Mouse (Mus musculus): ENCODE measurements at regions not wholly inside any gene's neighbourhood (a gene's known extent, or its start where the extent isn't known, plus 50 kb on each side); places are given as distances from the start of the nearest gene placed in this dataset.
A peak's percentile ranks its signal among the peaks of the same experiment; 100 is the strongest.
"Not testable (repeated sequence)": the region's sequence is repeated elsewhere in the genome, so short reads cannot be mapped to it uniquely, and the experiment has no call there.

DNA sequence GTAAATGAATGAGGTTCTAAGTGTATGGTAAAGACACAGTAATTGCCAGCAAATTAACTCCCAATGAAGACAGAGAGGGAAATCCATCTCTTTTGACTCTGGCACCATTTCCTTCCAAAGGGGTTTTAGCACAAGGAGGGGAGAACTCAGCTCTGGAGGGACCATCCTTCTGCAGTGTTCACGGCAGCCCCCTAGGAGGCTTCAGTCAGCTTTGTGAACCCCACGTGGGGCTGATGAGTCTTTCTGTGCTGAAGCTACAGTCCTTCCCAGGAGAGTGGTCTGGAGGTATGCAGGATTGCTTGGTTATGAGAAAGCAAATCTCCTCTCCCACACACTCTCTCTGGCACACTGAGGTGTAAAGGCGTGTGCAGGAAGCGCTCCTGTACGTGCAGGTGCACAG lies 280.7 kb downstream of the Setd4 start:
- H3K9me3 ChIP-seq: no peaks in the 10 kb centered on the region
- peaks cover 10% of the 10 kb centered on the region; the same call in 1 of the 2 replicates for H3K4me1 ChIP-seq (replicated peaks)
- WGBS: 59% methylated on average over 5 of the region's 5 CpGs
- H3K4me3 ChIP-seq: no peak overlapping the region
- ATAC-seq (ENCODE audit: low read depth): peak; percentile 59; the same call in 1 of the 2 replicates
- no peak overlapping the region for H3K27ac ChIP-seq (replicated peaks)
- H3K36me3 ChIP-seq: no peaks in the 10 kb centered on the region
- no peak overlapping the region for H3K9ac ChIP-seq
- no peak overlapping the region for H3K4me2 ChIP-seq
- H3K27me3 ChIP-seq: no peaks in the 10 kb centered on the region

DNA sequence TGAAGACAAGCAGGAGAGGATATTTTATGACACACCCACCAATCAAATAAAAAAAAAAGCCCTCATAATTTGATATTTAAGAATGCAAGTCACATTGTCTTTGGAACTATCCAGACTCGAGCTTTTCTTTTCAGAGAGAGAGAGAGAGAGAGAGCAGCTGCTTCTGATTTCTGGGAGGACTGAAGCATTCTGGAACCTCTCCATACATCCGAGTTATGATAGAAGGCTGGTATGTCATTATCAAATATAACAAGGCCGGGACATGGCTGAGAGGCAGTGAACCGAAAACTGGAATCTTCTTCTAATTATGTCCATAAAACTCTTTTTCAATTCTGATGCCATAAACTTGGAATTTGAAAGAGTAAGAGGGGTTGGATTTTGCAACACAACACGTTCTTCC lies 284.3 kb downstream of the Setd4 start:
- Histone ChIP-seq H3K27ac (replicated peaks) (no peak overlapping the region), H3K9me3 (no peaks in the 10 kb centered on the region), H3K4me2 (no peak overlapping the region), H3K4me3 (no peak overlapping the region), H3K27me3 (no peaks in the 10 kb centered on the region), H3K4me1 (replicated peaks) (peaks cover 10% of the 10 kb centered on the region; the same call in 1 of the 2 replicates), H3K36me3 (no peaks in the 10 kb centered on the region), H3K9ac (no peak overlapping the region)
- ATAC-seq (ENCODE audit: low read depth): no peak
- 82% methylated on average over 5 of the region's 5 CpGs for WGBS

DNA sequence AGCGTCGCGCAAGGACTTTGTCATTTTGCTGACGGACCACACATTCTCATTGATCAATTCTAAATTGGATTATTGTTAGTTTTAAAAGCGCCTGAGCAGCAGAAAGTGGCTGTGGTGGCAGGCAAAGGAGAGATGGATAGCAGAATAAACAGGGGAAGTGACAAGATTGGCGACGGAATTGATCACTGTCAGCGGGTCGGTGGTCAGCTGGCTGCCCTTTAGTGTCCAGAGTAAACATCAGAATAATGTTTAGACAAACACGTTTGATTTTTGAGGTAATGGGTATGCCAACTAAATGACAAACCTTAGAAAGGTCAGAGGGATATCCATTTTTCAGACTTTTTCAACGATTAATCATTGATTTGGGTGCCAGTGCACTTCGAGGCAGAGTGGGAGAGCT lies 292.2 kb downstream of the Setd4 start:
- ATAC-seq (ENCODE audit: low read depth): no peak
- H3K9ac ChIP-seq: no peak overlapping the region
- H3K9me3 ChIP-seq: no peaks in the 10 kb centered on the region
- no peaks in the 10 kb centered on the region for H3K4me1 ChIP-seq (replicated peaks)
- no peak overlapping the region for H3K4me2 ChIP-seq
- H3K4me3 ChIP-seq: no peak overlapping the region
- no peaks in the 10 kb centered on the region for H3K27me3 ChIP-seq
- no peaks in the 10 kb centered on the region for H3K36me3 ChIP-seq
- H3K27ac ChIP-seq (replicated peaks): no peak overlapping the region
- 84% methylated on average over 12 of the region's 12 CpGs for WGBS

DNA sequence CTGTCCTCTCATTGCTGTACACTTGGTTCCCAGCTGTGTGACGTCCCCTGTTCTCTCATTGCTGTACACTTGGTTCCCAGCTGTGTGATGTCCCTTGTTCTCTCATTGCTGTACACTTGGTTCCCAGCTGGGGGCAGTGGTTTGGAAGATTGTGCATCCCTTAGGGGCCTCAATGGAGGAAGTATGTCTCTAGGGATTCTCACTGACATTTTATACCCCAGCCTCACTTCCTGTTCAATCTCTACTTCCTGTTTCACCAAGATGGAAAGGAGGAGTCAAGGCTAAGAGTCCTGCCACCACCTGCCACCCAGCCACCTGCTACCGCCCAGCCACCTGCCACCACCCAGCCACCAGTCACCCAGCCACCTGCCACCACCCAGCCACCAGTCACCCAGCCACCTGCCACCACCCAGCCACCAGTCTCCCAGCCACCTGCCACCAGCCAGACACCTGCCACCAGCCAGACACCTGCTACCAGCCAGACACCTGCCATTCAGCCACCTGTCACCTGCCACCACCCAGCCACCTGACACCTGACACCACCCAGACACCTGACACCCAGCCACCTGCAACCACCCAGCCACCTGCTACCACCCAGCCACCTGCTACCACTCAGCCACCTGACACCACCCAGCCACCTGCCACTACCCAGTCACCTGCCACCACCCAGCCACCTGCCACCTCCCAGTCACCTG lies 295.1 kb downstream of the Setd4 start:
- Histone ChIP-seq H3K4me3 (no peak overlapping the region), H3K27me3 (no peaks in the 10 kb centered on the region), H3K9me3 (0 out of 2 replicates have a peak, but pooled peaks cover 4% of the 10 kb centered on the region), H3K9ac (no peak overlapping the region), H3K36me3 (no peaks in the 10 kb centered on the region), H3K4me1 (replicated peaks) (no peaks in the 10 kb centered on the region), H3K27ac (replicated peaks) (no peak overlapping the region), H3K4me2 (no peak overlapping the region)
- 92% methylated on average over 2 of the region's 2 CpGs for WGBS
- ATAC-seq (ENCODE audit: low read depth): no peak

DNA sequence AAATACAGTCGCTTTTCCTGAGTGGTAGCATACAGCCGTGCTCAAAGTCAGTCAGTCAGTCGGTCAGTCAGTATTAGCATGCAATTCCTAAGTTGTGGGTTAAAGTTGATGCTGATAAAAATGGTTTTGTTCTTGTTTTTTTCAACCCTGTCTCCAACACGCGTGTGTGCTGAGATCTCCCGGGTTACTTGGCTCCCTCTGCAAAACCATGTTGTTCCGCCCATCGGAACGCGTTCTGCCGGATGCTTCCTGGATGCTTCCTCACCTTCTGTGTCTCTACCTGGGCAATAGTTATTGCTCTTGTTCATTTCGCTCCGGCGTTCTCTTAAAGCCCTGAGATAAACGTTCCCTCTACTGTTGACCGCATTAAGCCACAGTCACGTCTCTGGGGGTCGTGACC lies 296.9 kb downstream of the Setd4 start:
- no peak overlapping the region for H3K4me2 ChIP-seq
- no peak overlapping the region for H3K27ac ChIP-seq (replicated peaks)
- WGBS: 96% methylated on average over 18 of the region's 18 CpGs
- no peaks in the 10 kb centered on the region for H3K36me3 ChIP-seq
- H3K4me1 ChIP-seq (replicated peaks): no peaks in the 10 kb centered on the region
- ATAC-seq (ENCODE audit: low read depth): no peak
- no peak overlapping the region for H3K9ac ChIP-seq
- no peak overlapping the region for H3K4me3 ChIP-seq
- no peaks in the 10 kb centered on the region for H3K27me3 ChIP-seq
- H3K9me3 ChIP-seq: 0 out of 2 replicates have a peak, but pooled peaks cover 4% of the 10 kb centered on the region

DNA sequence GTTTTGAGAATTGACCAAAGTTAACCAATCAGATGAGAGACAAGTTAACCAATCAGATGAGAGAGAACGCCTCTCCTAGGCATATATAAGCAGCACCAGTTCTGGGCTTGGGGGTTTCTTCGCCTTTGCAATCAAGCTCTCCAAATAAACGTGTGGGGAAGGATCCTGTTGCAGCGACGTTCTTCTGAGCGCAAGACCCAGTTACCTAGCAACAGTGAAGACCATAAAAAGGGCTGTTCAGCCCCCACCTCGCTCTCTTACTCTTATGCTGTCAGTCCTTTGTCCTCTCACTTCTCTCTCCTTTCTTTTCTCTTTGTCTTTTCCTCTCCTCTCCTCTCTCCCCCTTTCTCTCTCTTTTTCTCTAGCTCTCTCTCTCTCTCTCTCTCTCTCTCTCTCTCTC lies 297.7 kb downstream of the Setd4 start:
- ATAC-seq (ENCODE audit: low read depth); H3K4me2 ChIP-seq; H3K4me1 ChIP-seq (replicated peaks); H3K4me3 ChIP-seq; H3K36me3 ChIP-seq; H3K27me3 ChIP-seq; H3K9me3 ChIP-seq; H3K9ac ChIP-seq; H3K27ac ChIP-seq (replicated peaks): not testable (repeated sequence)
- WGBS: 30% methylated on average over 7 of the region's 7 CpGs

DNA sequence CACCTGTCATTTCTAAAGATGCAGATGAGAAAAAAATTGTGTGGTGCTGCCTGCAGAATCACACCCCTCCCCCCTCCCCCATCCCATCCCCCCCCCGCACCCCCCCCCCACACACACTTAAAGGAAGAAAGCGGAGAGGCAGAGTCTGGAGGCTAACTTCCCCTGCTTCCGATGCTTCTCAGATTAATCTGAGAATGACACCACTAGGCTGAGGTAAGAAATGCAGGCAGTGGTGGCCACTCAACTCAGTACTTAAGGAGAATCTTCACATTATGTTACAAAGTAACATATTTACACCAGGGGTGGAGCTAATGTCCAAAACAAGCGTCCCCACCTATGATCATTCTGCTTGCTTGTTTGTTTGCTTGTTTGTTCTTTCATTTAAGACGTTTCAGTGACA lies 309.4 kb downstream of the Setd4 start:
- H3K27ac ChIP-seq (replicated peaks): no peak overlapping the region
- peaks cover 73% of the 10 kb centered on the region for H3K27me3 ChIP-seq
- H3K4me3 ChIP-seq: no peak overlapping the region
- no peaks in the 10 kb centered on the region for H3K9me3 ChIP-seq
- 30% methylated on average over 5 of the region's 5 CpGs for WGBS
- H3K4me1 ChIP-seq (replicated peaks): peaks cover 13% of the 10 kb centered on the region
- H3K9ac ChIP-seq: no peak overlapping the region
- H3K36me3 ChIP-seq: no peaks in the 10 kb centered on the region
- no peak overlapping the region for H3K4me2 ChIP-seq
- no peak for ATAC-seq (ENCODE audit: low read depth)

DNA sequence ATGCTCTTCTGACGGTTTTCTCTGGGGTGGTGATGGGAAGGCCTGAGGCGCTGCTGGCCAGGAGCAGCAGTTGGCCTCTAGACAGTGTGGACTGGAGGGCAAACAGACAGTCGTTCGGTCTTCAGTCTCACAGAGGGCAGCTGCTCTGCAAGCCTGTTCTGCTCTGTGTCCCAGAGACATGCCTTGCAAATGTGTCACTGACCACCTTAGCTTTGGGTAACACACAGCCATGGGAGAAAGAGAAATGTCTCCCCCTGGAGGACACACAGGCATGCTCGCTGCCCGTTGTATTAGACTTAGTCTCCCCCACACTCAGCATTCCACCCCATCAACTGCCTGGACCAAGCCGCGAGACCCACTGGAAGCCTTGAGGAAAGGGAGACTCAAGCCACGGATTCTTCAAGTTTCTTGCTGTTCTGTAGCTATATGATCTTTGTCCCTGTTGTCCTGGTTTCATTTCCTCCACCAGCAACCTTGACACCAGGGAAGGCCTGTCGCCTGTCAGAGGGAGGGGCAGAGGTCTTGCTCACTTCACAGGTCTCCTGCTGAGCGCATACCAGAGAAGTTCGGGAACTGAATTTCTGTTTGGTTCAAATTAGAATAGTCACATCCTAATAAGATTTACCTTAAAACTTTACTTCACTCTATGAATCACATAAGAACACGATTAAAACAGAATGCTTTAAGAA lies 310.8 kb downstream of the Setd4 start:
- 17% methylated on average over 13 of the region's 13 CpGs for WGBS
- H3K4me1 ChIP-seq (replicated peaks): peaks cover 13% of the 10 kb centered on the region
- H3K4me3 ChIP-seq: no peak overlapping the region
- no peaks in the 10 kb centered on the region for H3K9me3 ChIP-seq
- no peaks in the 10 kb centered on the region for H3K36me3 ChIP-seq
- H3K4me2 ChIP-seq: 0 out of 2 replicates have a peak overlapping the region, but pooled peaks have one; percentile 31
- no peak overlapping the region for H3K9ac ChIP-seq
- peaks cover 78% of the 10 kb centered on the region for H3K27me3 ChIP-seq
- no peak overlapping the region for H3K27ac ChIP-seq (replicated peaks)
- ATAC-seq (ENCODE audit: low read depth): peak; percentile 80

DNA sequence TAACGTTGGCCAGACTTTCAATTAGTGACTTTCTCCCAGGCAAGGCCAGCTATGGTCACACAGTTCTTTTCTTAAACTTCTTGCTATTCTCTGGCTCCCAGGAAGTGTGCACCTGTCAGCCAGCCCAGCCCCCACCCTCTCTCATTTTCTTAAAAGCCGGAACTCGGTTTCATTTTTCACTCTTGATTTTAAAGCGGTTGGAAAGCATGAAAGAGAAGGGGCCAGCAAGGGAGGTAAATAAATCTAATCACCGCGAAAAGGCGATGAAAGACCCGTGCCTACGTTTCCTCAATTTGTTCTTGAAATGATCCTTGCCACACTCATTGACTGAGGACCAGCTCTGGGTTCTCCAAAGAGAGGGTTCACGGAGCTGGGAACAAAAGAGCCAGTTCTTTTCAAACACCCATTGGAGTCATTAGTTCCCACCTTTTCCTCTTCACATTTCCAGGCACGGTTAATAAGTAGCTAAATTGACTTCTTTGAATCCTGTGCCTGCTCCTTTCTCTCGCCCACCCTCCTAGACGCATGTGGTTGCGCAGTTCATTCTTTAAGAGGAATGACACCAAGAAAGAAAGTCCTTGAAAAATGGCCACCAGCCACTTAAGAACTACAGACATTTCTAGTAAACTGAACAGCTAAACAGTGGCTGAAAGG lies 311.6 kb downstream of the Setd4 start:
- no peak overlapping the region for H3K27ac ChIP-seq (replicated peaks)
- peaks cover 82% of the 10 kb centered on the region for H3K27me3 ChIP-seq
- no peaks in the 10 kb centered on the region for H3K9me3 ChIP-seq
- H3K4me1 ChIP-seq (replicated peaks): peaks cover 13% of the 10 kb centered on the region
- no peak for ATAC-seq (ENCODE audit: low read depth)
- H3K36me3 ChIP-seq: no peaks in the 10 kb centered on the region
- H3K4me2 ChIP-seq: peak overlapping the region; percentile 31
- WGBS: 9% methylated on average over 14 of the region's 14 CpGs
- H3K9ac ChIP-seq: no peak overlapping the region
- no peak overlapping the region for H3K4me3 ChIP-seq

DNA sequence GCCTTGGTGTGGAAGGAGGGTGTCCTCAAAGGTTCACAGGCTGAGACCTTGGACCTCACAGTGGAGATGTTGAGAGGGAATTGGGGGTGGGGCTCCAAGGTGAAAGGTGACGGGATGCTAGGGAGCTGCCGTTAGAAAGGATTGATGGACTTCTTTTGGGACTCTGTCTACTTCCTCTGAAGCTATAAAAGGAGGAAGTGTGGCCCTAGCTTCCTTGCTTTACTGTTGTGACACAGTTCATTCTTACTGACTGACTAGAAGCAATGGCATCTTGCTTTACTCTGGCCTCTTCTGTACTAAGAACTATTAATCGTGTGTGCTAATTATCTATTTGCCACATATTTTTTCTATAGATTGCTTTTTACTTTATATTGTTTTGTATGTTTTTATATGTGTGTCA lies 315.8 kb downstream of the Setd4 start:
- ATAC-seq (ENCODE audit: low read depth): no peak
- no peak overlapping the region for H3K4me2 ChIP-seq
- H3K4me1 ChIP-seq (replicated peaks): peaks cover 13% of the 10 kb centered on the region
- no peak overlapping the region for H3K9ac ChIP-seq
- H3K27me3 ChIP-seq: peaks cover 61% of the 10 kb centered on the region
- no peak overlapping the region for H3K27ac ChIP-seq (replicated peaks)
- whole genome bisulfite sequencing: 70% methylated on average over 3 of the region's 3 CpGs
- no peak overlapping the region for H3K4me3 ChIP-seq
- no peaks in the 10 kb centered on the region for H3K36me3 ChIP-seq
- H3K9me3 ChIP-seq: no peaks in the 10 kb centered on the region

DNA sequence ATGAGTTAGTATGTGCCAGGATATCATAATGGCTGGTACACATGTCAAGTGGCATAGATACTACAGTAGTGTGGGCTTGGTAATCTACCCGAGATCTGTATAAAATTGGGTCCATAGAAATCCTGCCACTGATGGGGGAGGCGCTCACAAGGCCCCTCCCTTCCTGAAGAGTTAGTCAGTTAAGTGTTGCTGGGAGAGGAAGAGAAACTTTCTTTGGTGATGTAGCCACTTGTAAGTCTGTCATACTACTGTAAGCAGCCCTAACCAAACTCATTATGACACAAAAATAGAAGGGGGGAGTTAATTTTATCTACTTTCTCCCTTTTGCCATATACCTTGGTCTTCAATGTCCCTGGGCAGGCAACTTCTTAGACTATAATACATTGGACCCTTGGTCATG lies 316.3 kb downstream of the Setd4 start:
- no peak overlapping the region for H3K4me3 ChIP-seq
- no peak overlapping the region for H3K27ac ChIP-seq (replicated peaks)
- peaks cover 9% of the 10 kb centered on the region for H3K4me1 ChIP-seq (replicated peaks)
- whole genome bisulfite sequencing: 88% methylated on average over 2 of the region's 2 CpGs
- no peak for ATAC-seq (ENCODE audit: low read depth)
- H3K4me2 ChIP-seq: no peak overlapping the region
- no peaks in the 10 kb centered on the region for H3K9me3 ChIP-seq
- no peaks in the 10 kb centered on the region for H3K36me3 ChIP-seq
- H3K27me3 ChIP-seq: peaks cover 57% of the 10 kb centered on the region
- H3K9ac ChIP-seq: no peak overlapping the region

DNA sequence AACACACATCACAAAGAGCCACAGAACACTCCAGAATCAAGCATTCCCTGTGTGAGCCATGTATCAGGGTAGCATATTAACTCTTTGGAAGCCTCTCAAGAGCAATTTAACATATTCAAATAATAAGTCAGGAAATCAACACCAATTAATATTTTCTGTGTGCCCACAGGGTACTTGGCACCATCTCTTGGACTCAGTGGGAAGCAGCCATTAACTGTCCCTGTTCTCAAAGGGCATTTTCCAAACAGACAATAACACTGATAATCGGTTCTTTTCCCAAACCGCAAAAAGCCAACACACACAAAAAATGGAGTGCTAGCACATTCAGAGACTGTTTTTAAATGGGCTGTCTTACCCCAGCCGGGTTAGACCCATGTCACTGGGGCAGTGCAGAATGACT lies 317.0 kb downstream of the Setd4 start:
- ATAC-seq (ENCODE audit: low read depth): no peak
- no peak overlapping the region for H3K27ac ChIP-seq (replicated peaks)
- peaks cover 54% of the 10 kb centered on the region for H3K27me3 ChIP-seq
- no peak overlapping the region for H3K4me2 ChIP-seq
- H3K36me3 ChIP-seq: no peaks in the 10 kb centered on the region
- H3K4me3 ChIP-seq: no peak overlapping the region
- peaks cover 8% of the 10 kb centered on the region for H3K4me1 ChIP-seq (replicated peaks)
- H3K9ac ChIP-seq: no peak overlapping the region
- WGBS: 62% methylated on average over 3 of the region's 3 CpGs
- H3K9me3 ChIP-seq: no peaks in the 10 kb centered on the region

Measured in neural tube, embryonic 13.5 days (tissue).